Mouse (Mus musculus): ENCODE data around the gene Cgn.
"Not testable (repeated sequence)": the region's sequence is repeated elsewhere in the genome, so short reads cannot be mapped to it uniquely, and the experiment has no call there.

Gene Cgn

GRCm38 (mm10) chr3:94789516-94789915 is 3.2 kb upstream of the Cgn start:
- DNase-seq (ENCODE audit: low read depth, low spot score): no peak

- DNase-seq (ENCODE audit: low read depth, low spot score): no peak
These were observed 2.8 kb upstream of the Cgn start for GRCm38 (mm10) chr3:94789071-94789470.

- DNase-seq (ENCODE audit: low read depth, low spot score): no peak
These were observed 959 bp upstream of the Cgn start for GRCm38 (mm10) chr3:94787122-94787780.

GRCm38 (mm10) chr3:94785958-94786357 is 334 bp downstream of the Cgn start:
- no peak for DNase-seq (ENCODE audit: low read depth, low spot score)

GRCm38 (mm10) chr3:94784171-94784701 is 2.1 kb downstream of the Cgn start:
- DNase-seq (ENCODE audit: low read depth, low spot score): no peak

- DNase-seq (ENCODE audit: low read depth, low spot score): peak; percentile 29
These were observed 2.8 kb downstream of the Cgn start for GRCm38 (mm10) chr3:94783462-94783931.

- DNase-seq (ENCODE audit: low read depth, low spot score): peak; percentile 65
These were observed 3.4 kb downstream of the Cgn start for GRCm38 (mm10) chr3:94782936-94783335.

GRCm38 (mm10) chr3:94781356-94781755 is 4.9 kb downstream of the Cgn start:
- peak; percentile 84 for DNase-seq (ENCODE audit: low read depth, low spot score)

- no peak for DNase-seq (ENCODE audit: low read depth, low spot score)
These were observed 10.4 kb downstream of the Cgn start for GRCm38 (mm10) chr3:94775886-94776285.

GRCm38 (mm10) chr3:94774039-94774438 is 12.3 kb downstream of the Cgn start:
- DNase-seq (ENCODE audit: low read depth, low spot score): no peak

- DNase-seq (ENCODE audit: low read depth, low spot score): not testable (repeated sequence)
These were observed 20.8 kb downstream of the Cgn start for GRCm38 (mm10) chr3:94765456-94765855.

- not testable (repeated sequence) for DNase-seq (ENCODE audit: low read depth, low spot score)
These were observed 21.6 kb downstream of the Cgn start for GRCm38 (mm10) chr3:94764545-94765292.

- not testable (repeated sequence) for DNase-seq (ENCODE audit: low read depth, low spot score)
These were observed 27.9 kb downstream of the Cgn start for GRCm38 (mm10) chr3:94758427-94758826.

- not testable (repeated sequence) for DNase-seq (ENCODE audit: low read depth, low spot score)
These were observed 28.3 kb downstream of the Cgn start for GRCm38 (mm10) chr3:94758056-94758409.

- DNase-seq (ENCODE audit: low read depth, low spot score): not testable (repeated sequence)
These were observed 28.8 kb downstream of the Cgn start for GRCm38 (mm10) chr3:94757251-94758055.

GRCm38 (mm10) chr3:94745691-94746090 is 40.6 kb downstream of the Cgn start:
- no peak for DNase-seq (ENCODE audit: low read depth, low spot score)

- DNase-seq (ENCODE audit: low read depth, low spot score): peak; percentile 68
These were observed 62.7 kb downstream of the Cgn start for GRCm38 (mm10) chr3:94723637-94724036.

- DNase-seq (ENCODE audit: low read depth, low spot score): not testable (repeated sequence)
These were observed 68.0 kb downstream of the Cgn start for GRCm38 (mm10) chr3:94718253-94718652.

- DNase-seq (ENCODE audit: low read depth, low spot score): not testable (repeated sequence)
These were observed 72.9 kb downstream of the Cgn start for GRCm38 (mm10) chr3:94713424-94713823.

GRCm38 (mm10) chr3:94710591-94710990 is 75.7 kb downstream of the Cgn start:
- not testable (repeated sequence) for DNase-seq (ENCODE audit: low read depth, low spot score)

Data from 3T3-L1 (cell line).